ENCODE assay signal across 8 mouse cellular contexts in genomic region chr5:131538311-131538915, GRCm38 (mm10).
DNase-seq lines count a peak whose midpoint lies in the region; ATAC-seq and TF ChIP-seq lines count a peak whose summit lies in the region.

No protein-coding gene starts in this region.

- H3K4me2 ChIP-seq in lung, embryonic 16.5 days (ENCODE audit: low read depth, low read length): peak overlapping the region; percentile 93

- CTCF ChIA-PET in Patski (lab: Charles Lee): no interaction called here

- in situ Hi-C loops in Patski (cut with MboI; ENCODE audit: low pct_unique_long_range_greater_than_20kb): no loop called here

- under 1% methylated on average over 62 of the region's 68 CpGs for WGBS in lung, embryonic 16.5 days

- H3K36me3 ChIP-seq in lung, embryonic 16.5 days (ENCODE audit: control insufficient read depth, insufficient read depth, low read length): no peaks in the 10 kb centered on the region

- H3K27ac ChIP-seq in lung, embryonic 16.5 days (ENCODE audit: low read length): peak overlapping the region; percentile 82

- POLR2A ChIA-PET in Patski (lab: Charles Lee): interaction anchor here (0.6 kb wide), 1 partner anchor 152 kb away, joined by 3 read pairs; no protein-coding TSS in a partner anchor

- peak; percentile 21 for ATAC-seq in Patski
- peak; percentile 68 for ATAC-seq in frontal cortex, adult (ENCODE audit: low TSS enrichment)
- peak; percentile 91 for ATAC-seq in lung, embryonic 16.5 days (ENCODE audit: low read depth)
- ATAC-seq in erythroid progenitor cell, adult 5-6 weeks (replicated peaks; ENCODE audit: low FRiP score, poor library complexity, severe bottlenecking): no peak

- H3K4me3 ChIP-seq in lung, embryonic 16.5 days (ENCODE audit: low read length): peak overlapping the region; percentile 59

- no peak for TF ChIP-seq CTCF in Patski (IDR thresholded peaks at IDR 0.05)

- H3K27me3 ChIP-seq in Patski: no peaks in the 10 kb centered on the region
- peaks cover 12% of the 10 kb centered on the region for H3K27me3 ChIP-seq in lung, embryonic 16.5 days (ENCODE audit: control insufficient read depth, insufficient read depth, low read depth, low read length)

- H3K4me1 ChIP-seq in lung, embryonic 16.5 days (replicated peaks; ENCODE audit: control insufficient read depth, insufficient read depth, low read length): peaks cover 12% of the 10 kb centered on the region

- peak overlapping the region; percentile 74 for H3K9ac ChIP-seq in lung, embryonic 16.5 days (ENCODE audit: low read length)

- no peak for DNase-seq in Patski (ENCODE audit: low read depth, low spot score)
- DNase-seq in cerebellum, adult 9-11 months: peak; percentile 44
- peak; percentile 83 for DNase-seq in heart, postnatal 4 days
- peak; percentile 44 for DNase-seq in layer of hippocampus, adult 9-11 months
- DNase-seq in retina, embryonic 14.5 days (ENCODE audit: low spot score): peak; percentile 73

- H3K9me3 ChIP-seq in lung, embryonic 16.5 days (ENCODE audit: control insufficient read depth, low read length): no peaks in the 10 kb centered on the region
